Mouse (Mus musculus): Measurements from ENCODE around the gene Txlng.

The Txlng gene

DNA sequence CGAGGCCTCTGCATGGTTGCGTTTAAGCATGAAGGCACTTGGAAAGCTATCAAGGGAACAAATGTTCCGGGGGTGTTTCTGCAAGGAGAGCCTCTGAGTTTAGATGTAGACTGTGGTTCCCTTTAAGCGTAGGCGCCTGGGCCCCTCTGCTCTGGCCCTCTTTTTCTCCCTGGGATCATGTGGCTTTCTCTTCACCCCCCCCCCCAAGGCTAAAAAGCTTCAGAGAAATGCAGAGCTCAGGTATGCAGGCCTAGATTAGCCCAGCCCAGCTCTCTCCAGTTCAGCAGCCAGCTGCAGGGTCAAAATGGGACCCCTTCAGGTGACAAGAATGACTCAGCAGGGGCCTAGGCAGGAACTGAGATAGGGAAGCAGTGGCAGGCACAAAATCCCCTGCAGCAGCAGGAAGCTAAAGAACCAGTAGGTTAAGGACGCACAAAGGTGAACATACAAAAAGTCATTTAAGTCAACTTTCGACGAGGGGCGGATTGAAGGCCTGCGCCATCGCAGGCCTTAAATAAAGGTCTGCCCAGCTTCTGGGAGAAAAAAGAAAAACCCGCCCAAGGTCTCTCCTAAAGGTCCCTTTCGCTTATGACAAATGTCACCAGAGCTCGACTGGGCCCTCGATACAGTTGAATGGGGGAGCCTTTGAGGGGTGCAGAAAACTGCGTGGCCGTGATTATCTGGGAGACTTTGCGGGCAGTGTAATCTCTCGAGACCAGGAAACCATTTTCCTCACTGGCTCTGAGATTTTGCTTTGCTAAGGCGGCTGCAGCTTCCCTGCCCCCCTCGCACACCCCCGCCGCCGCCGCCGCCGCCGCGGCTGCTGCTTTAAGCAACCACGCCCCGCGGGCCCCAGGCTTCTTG lies 69.8 kb downstream of the Txlng start:
- peak; percentile 16 for DNase-seq

DNA sequence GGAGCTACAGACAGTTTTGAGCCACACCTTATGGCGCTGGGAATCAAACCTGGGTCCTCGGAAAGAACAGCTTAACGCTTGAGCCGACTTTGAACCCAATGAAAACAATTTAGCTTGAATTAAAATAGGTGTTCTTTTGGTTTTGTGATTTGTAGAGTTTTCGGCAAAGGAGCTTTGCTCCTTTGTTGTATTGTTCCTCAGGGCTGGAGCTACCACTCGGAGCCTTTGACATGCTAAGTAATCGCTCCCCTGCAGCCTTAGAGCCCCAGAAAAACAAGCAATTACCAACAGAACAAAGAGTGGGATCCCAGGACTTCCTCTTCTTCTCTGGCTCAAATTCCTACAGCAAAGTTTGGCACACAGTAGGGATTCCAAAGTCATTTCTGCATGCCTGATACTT lies 73.2 kb downstream of the Txlng start:
- DNase-seq = no peak

DNA sequence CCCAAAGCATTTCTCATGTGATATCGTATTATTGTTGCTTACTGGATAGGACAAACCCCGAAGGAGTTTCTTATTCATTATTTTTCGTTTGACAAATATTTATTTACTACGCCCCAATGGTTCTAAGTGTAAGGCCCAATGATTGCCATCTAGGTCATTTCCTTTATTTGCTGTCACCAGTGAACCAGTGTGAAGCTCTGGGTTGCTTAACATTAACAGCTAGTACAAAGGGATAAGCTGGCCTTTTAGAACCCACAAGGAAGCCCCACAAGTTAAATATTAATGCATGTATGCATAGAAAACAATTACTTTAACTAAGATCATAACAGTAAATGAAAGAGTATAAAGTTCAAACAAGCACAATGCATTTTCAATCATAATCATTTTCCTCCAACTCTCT lies 74.9 kb downstream of the Txlng start:
- DNase-seq = no peak

DNA sequence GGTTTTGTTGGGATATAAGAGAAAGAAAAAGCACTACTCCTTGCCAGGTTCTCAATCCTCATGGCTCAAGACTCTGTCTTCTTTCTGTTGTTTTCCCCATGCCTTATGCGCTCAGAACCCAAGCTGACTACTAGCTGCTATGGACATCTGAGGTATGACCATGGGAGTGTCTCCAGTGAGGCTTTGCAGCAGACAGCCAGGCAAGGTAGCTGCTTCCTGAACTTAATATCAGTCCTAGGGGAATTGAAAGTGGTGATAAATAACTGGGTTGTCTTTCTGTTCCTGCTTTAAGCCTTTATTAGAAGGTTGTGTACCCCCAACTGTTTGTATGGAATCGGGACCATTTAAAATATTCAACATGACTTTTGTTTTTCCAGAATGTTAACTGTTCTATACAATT lies 76.8 kb downstream of the Txlng start:
- no peak for DNase-seq

DNA sequence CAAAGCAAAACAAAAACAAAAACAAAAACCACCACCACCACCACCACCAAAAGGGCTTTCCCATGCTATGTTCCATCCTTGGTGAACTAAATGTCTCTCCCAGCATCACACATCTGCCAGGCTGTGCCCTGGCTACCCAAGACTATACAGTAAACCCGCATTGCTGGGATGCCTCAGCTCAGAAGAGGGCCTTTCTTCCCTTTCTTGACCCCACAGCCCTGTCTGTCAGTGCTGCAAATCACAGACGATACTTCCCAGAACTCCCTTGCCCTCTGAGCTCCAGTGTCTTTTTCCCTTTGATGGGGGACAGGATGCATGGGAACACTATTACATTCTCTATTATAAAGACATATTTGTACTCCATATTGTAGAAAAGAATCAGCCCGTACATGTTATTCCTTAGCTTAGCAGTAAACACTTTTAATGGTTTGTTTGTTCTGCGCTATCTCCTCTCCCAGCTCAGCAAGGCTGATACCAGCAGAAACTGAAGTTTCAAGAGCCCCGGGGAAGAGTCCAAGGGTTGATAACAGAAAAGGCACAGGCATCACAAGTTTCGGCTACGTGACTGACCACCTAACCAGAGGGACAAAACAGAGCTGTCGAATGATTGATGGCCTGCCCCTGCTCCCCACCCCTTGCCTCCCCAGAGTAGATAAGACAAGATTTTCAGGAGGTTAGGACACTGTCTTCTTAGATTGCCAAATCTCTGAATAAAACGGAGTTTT lies 80.4 kb downstream of the Txlng start:
- DNase-seq = no peak

DNA sequence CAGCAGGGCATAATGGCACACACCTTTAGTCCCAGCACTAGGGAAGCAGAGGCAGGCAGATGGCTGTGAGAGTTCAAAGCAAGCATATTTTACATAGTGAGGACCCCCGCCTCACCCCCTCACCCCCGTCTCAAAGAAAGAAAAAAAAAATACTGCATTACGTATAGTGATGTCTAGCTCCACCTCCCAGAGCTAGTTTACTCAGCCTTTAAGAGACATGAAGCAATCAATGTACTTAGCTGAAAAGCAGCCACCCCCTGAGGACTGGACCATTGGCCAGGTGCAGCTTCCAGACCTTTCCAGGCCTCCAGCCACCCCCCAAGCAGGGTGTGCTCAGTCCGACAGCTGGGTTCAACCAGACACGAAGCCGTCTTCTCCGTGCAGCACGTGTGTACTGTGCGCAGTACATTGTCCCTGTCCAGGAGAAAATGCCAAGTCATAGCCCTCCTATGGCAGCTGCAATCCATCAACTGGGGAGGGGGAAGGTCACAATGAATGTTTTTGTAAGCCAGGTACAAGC lies 93.1 kb downstream of the Txlng start:
- peak; percentile 52 for DNase-seq

DNA sequence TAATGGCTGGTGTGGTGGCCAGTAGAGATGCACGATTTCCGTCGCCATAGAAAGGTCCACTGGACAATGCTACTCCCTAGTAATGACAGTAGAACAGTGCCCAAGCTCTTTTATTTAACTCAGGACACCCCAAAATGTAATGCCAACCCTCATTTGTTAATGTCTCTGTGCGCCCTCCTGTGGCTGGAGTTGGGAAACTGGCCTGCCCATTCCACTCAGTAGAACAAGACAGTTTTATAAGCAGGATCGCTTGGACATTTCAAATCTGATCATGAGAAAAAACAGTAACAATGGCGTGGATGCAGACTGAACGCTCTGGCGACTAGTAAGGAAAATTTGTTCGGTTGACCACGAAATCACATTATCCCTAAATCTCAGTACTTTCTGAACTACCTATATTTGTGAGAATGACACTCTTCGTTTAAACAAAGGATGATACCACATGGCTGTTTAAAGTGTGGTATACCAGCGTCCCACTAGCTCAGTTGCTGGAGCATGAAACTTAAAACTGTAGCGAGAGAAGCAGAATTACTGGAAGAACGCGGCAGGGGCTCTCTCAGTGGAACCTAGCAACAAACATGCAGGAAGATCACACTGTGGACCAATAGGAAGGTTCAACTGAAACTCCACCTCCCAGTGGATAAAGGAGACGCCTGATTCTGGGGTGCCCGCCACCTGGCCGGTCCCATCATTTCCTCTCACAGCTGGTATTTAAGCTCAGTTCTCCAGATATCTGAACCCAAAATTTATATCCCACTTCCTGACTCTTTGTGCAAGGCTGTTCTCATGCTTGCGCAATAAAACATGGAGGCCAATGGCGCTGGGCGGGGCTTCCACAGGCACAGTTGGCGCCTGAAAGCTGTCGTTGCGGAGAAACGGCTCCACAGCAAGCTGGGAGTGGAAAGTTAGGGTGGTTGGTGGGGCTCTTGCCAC lies 94.0 kb downstream of the Txlng start:
- peak; percentile 80 for DNase-seq

DNA sequence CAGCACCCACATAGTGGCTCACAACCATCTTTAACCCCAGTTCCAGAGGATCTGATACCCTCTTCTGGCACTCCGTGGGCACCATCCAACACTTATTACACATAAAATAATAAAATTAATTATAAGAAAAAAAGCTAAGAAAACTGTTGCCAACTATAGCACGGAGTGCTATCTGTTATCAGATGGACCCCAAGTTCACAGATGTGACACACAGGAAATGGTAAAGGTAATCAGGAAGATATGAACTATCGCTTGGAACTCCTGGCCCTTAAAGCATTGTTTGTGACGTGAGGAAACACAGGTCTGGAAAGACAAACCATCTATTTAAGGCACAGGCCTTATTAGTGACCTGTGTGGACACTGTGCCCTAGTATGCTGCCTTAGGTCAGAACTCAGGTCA lies 99.2 kb downstream of the Txlng start:
- no peak for DNase-seq

Data from lung, postnatal 36 days (tissue).